Mouse (Mus musculus): Measurements from ENCODE around the gene Shank3. TPM values are rescaled to one million over a fixed set of nuclear protein-coding genes. Genes with fewer than 3 reads are reported as not detected.

Gene Shank3
- total RNA-seq, 2 experiments from 2014 or later: 220 TPM

- no peak for DNase-seq (ENCODE audit: low spot score in 2 of 2)
Measured at GRCm38 (mm10) chr15:89556401-89557178, 57.2 kb downstream of the Shank3 start.

GRCm38 (mm10) chr15:89557179-89557995 is 58.0 kb downstream of the Shank3 start:
- DNase-seq (ENCODE audit: low spot score in 2 of 2): no peak

GRCm38 (mm10) chr15:89557996-89558390 is 58.6 kb downstream of the Shank3 start:
- no peak for DNase-seq (ENCODE audit: low spot score in 2 of 2)

GRCm38 (mm10) chr15:89559202-89559731 is 59.8 kb downstream of the Shank3 start:
- no peak for DNase-seq (ENCODE audit: low spot score in 2 of 2)

GRCm38 (mm10) chr15:89568114-89568513 is 68.7 kb downstream of the Shank3 start, which contains the start of gene Acr:
Gene Acr, plus strand, starts transcription at chr15:89568326.
- DNase-seq (ENCODE audit: low spot score in 2 of 2): no peak

GRCm38 (mm10) chr15:89572147-89572546 is 72.7 kb downstream of the Shank3 start:
- DNase-seq (ENCODE audit: low spot score in 2 of 2): no peak

- no peak for DNase-seq (ENCODE audit: low spot score in 2 of 2)
Measured at GRCm38 (mm10) chr15:89582494-89582893, 83.1 kb downstream of the Shank3 start.

GRCm38 (mm10) chr15:89585101-89585500 is 85.7 kb downstream of the Shank3 start:
- DNase-seq (ENCODE audit: low spot score in 2 of 2): no peak

- DNase-seq (ENCODE audit: low spot score in 2 of 2): no peak
Measured at GRCm38 (mm10) chr15:89585631-89586030, 86.2 kb downstream of the Shank3 start.

- DNase-seq (ENCODE audit: low spot score in 2 of 2): no peak
Measured at GRCm38 (mm10) chr15:89589146-89589545, 89.7 kb downstream of the Shank3 start.

GRCm38 (mm10) chr15:89591317-89591716 is 91.9 kb downstream of the Shank3 start:
- DNase-seq (ENCODE audit: low spot score in 2 of 2): no peak

GRCm38 (mm10) chr15:89591723-89592455 is 92.5 kb downstream of the Shank3 start, which contains the start of gene Rabl2:
Gene Rabl2, minus strand, starts transcription at chr15:89591923.
- peak; percentile 77 to 87 for DNase-seq (ENCODE audit: low spot score in 2 of 2)

- DNase-seq (ENCODE audit: low spot score in 2 of 2): no peak
Measured at GRCm38 (mm10) chr15:89592548-89592947, 93.1 kb downstream of the Shank3 start.

- DNase-seq (ENCODE audit: low spot score in 2 of 2): no peak
Measured at GRCm38 (mm10) chr15:89605822-89606570, 106.6 kb downstream of the Shank3 start.

- DNase-seq (ENCODE audit: low spot score in 2 of 2): no peak
Measured at GRCm38 (mm10) chr15:89607480-89607879, 108.1 kb downstream of the Shank3 start.

- DNase-seq (ENCODE audit: low spot score in 2 of 2): no peak
Measured at GRCm38 (mm10) chr15:89607888-89608287, 108.5 kb downstream of the Shank3 start.

Measured in left cerebral cortex, adult 18-20 months (tissue).